Mouse (Mus musculus) embryo, embryonic 11 days (tissue): ENCODE results near the gene Fgfr2.

Experiments used
- DNase-seq: peaks from one replicate; pipeline ENCODE4 v3.0.0-alpha.2; 2015

The Fgfr2 gene

DNA sequence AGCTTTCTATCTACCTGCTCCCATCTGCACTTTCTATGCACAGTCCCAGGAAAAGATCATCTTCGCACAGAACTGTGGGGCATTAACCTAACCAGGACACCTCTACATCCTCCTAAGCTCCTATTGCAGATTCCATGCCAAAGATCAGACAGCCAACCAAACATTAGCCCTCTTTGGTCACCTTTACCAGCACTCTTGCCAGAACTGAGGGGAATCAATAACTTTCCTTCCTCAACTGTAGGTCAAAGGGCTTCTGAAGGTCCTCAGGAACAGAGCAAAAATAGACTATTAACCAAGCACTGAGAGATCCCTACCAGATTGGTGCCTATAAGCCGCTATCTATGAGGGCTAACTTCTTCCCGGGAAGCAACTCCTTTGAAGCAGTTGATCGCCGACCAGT, 2911.7 kb downstream of the Fgfr2 start:
- DNase-seq, result no peak

DNA sequence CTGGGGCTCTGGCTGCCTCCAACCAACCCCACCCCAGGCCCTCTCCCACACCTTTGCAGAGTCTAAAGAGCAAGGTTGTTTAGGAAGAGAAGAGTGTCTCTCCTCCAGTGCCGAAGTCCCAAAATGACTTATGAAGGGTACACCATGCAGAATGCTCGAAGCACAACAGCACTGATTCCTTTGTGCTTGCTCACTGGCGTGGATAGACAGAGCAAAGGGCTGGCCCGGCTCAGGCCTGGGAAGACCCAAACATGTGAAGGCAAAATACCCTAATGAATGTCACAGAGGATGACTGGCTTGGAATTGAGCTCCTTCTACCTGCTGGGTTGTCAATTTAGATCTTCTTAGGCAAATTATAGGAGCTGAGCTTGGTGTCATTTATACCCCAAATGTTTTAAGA, 2914.5 kb downstream of the Fgfr2 start:
- DNase-seq, result no peak

DNA sequence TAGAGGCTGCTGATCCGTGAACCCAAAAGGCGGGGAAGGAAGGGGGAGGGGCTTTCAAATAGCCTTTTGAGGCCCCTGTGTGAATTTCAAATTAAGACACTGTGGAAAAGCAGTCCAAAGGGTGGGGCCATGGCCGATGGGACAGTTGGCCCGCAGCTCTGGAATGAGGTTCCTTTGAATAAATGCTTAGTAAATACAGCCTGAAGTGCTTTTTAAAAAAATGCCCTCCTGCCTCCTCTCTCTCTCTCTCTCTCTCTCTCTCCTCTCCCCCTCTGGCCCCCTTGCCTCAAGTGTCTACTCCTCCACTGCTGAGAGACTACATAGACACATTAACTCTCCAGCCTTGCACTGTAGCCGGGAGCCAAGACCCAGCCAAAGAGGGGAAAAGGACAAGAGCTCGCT, 2917.0 kb downstream of the Fgfr2 start:
- DNase-seq, result peak; percentile 54

DNA sequence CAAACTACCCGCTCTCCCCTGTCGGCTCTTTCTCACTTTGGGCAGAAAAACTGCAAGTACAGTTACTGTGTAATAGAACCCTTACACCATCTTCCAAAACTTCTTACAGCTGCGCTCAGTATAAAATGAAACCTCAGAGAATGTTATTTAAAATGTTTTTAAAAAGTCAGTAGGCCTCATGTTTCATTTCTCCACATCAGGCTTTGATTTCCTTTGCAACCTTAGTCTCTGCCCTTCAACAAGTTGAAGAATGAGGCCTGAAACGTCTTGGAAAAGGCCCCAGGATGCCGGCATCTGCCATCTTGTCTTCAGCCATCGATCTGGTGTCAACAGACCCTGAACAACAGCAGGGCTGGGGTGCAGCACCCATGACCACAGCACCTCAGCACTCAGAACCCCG, 2918.0 kb downstream of the Fgfr2 start:
- no peak for DNase-seq

DNA sequence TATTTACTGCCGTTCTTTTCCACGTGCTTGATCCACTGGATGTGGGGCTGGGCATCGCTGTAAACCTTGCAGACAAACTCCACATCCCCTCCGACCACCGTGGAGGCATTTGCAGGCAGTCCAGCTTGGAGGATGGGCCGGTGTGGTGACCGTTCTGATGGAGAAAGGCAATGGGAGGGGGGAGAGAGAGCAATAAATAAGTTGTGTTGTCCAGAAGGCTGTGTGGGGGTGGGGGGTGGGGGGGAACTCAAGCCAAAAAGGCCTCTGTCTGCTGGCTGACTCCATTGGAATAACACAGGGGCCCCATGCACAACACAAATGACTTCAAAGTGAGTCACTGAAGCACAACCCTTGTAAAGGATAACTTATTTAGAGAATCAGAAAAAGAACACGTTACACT, 2922.1 kb downstream of the Fgfr2 start:
- no peak for DNase-seq

DNA sequence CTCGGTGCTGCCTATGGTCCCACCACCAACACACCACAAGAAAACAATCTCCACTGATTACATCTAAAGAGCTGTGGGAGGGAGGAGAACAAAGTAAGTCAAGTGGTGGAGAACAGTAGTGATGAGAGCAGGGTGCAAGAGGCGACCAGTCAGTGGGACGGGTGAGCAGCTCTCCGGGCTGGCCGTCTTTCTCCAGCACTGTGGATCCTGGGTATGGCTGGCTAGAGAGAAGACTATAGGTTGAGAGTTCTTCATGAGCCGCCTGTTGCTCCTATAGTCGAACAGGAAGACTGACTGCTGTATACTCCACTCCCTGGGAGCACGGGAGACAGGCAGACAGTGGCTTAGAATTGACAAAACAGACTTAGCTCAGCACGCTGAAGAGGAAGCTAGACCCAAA, 2923.2 kb downstream of the Fgfr2 start:
- no peak for DNase-seq

DNA sequence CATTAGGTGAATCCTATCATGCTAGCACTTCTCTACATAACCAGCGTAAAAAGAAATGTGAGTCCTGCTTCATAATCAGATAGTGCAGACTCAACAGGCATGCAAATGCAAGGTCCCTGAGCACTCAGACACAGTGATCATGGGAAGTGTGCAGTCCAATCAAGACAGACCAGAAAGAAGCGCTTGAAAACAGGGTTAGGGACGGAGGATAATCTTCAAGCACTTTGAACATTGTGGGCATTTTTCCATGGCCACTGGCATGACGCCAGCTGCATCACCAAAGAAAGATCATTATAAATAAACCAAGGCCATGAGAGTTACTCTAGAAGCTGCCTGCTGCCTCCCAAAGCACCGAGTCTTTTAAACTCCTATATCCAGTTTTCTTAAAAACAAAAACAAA, 2923.8 kb downstream of the Fgfr2 start:
- DNase-seq, result no peak

DNA sequence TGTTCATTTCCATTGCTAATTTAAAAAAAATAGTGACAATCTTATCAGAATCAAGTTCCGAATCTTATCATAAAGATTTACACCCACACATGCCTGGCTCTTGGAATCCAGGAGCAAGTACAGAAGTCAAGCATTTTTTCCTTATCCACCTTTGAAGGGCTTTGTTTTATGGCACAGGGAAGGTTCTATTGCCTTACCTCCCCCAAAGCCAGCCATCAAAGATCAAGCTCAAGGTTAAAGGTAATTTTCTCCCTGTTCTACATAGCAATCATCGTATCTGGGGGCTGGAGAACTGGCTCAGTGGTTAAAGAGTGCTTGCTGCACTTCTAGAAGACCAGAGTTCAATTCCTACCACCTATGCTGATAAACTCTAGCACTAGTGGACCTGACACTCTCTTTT, 2928.1 kb downstream of the Fgfr2 start:
- DNase-seq, result no peak

DNA sequence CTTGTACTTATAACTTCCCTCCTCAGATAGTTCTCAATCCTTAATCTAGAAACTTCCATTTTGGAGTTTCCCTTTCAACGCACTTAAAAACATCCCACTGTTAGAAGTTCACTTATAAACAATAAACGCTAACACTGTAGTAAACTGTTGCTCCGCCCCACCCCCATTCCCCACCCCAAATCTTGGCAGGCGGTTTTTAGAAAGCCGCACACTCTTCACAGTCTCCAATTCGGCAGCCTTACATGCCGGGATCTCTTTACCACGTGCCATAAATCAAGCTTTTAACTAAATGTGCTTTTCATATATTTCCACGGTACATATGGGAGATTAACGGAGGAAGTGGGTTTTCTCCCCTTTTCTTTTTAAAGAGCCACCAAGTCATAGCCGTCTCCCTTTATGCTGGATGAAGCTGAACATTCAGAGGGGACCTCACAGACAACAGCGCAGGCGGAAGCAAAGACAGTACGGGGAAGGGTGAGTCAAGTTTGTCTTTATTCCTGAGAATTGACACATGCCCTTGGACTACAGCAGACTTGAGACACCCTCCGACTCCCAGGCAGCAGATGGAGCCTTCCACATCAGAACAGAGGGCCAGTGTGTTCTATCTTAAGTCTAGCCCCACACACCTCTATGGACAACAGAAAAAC, 2932.7 kb downstream of the Fgfr2 start:
- DNase-seq, result no peak

DNA sequence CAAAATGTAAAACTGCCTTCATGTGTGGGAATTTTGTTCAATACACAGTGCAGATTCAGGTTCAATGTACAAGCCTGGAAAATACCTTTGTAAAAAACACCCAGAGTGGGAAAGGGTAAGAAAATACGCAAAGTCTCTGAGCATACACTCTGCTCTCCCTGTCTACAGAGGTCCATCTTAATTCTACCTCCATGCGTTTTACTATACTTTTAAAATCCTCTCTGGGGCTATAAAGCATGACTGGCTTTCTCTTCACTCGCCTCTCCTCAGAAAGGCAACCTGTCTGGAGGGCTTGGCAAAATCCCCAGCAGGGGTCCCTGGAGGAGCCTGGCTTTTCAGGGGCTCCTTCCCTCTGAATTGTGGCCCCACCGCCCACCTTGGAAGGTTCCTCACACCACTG, 2933.2 kb downstream of the Fgfr2 start:
- no peak for DNase-seq

DNA sequence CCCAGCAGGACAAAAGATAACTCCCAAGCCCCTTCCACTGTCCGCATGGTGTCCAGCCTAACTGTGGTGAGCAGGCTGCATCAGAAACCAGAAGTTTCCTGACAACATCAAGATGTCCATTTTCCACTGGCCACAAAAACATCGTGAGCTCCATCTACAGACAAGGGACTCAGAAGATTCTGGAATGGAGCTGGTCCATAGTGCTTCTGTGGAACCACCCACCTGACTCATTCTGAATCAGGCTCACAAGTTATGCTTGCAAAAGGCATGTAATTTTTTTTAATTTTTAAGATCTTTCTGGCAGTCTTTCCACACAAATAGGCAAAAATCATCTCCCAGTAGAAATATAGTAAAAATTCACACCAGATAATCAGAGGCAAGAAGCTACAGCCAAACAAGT, 2935.0 kb downstream of the Fgfr2 start:
- DNase-seq, result no peak

DNA sequence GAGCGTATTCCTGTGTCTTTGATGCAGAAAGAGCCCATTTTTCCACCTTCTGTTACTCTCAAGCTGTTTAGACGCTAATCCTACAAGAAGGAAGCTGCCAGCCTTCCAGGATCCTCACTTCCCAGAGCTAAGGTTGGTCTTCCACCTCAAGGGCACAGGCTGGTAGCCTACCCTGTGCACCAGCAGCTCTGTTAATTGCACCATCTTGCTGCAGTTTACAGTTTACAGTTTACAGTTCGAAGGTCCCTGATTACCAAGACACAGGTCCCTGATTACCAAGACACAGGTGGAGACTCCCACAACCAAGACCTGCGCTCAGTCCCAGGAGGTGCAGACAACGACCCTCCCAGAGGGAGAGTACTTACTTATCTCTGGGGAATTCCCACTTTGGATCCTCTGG, 2938.3 kb downstream of the Fgfr2 start:
- no peak for DNase-seq

DNA sequence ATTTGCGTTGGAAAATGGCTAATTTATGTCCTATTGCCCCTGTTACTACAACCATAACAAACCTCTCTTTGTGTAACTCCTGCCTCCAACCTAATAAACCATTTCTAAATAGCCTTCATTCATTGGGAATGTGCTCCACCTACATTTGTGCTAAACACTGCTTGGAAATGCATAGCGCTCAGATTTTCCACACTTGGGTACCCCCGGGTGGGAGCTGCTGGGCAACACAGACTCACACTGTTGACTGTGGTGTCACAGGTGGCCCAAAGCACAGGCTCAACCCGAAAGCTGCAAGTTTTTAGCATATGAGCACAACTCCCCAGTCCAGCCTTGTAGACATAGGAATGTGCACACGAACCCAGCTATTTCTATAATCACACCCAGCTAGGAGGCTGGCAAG, 2939.2 kb downstream of the Fgfr2 start:
- no peak for DNase-seq

DNA sequence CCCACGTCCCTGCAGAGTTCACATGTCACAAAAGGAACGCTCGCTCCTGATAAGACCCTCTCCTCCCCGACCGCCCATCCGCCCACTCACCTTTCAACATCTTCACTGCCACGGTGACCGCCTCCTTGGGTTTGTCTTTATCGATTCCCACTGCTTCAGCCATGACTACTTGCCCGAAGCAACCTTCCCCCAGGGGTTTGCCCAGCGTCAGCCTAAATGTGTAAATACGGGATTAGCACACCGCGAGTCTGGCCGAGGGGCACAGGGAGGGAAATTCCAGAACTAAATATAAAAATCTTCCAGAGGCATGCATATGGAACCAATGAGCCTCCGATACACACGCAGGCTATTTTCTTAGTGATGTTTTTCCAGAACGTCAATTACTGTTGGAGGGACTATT, 2940.6 kb downstream of the Fgfr2 start:
- DNase-seq, result peak; percentile 73

DNA sequence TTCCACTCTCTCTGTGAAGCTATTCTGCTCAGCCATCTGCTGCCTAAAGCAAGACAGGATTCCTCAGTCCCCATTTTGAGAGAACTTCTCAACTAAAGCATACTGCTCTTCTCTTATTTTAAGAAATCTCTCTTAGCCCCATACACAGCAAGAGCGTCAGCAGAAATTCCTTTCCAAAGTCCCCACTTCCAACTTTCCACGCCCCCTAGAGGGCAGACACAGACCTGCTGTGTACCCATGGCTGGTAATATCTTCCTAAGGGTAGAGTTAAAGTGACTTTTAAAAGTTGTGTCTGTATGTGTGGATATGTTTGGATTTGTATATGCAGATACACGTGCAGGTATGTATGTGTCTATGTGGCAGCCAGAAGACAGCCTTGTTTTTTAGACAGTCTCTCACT, 2944.2 kb downstream of the Fgfr2 start:
- DNase-seq, result peak; percentile 52

DNA sequence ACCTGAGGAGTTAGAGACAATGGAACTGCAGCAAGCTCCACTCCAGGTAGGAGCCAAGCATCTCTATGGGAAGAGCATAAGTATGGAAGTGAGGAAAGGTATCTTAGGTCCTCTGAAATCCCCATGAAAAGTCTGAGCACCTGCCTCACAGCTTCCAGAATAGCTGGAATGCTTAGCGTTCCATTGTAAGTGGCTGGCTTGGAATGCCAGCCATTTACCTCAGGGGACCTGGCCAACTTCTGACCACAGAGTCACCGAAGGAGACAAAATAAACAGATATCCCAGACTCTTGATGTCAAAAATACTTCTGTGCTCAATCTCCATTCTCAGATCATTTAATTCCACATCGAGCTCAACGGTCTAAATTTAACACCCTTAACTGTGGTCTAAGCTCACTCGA, 2946.1 kb downstream of the Fgfr2 start:
- DNase-seq, result no peak

DNA sequence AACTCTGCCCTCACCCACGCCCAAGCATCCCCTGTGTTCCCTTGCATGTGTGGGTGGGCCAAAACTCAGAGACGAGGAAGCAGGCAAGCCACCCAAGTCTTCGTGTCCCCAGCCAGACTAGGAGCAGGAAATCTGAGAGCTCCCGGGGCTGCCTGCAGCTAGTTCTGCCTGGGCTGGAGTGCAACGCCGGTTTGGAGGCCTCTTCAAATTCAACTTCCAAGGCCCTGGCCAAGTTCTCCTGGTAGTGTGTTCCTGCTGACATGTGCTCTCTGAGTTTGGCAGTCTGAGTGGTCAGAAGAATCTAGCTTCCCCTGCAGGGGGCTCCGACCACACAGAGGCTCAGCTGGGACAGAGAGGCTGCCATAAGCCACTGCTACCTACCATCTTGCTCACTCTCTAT, 2948.6 kb downstream of the Fgfr2 start:
- DNase-seq, result no peak

DNA sequence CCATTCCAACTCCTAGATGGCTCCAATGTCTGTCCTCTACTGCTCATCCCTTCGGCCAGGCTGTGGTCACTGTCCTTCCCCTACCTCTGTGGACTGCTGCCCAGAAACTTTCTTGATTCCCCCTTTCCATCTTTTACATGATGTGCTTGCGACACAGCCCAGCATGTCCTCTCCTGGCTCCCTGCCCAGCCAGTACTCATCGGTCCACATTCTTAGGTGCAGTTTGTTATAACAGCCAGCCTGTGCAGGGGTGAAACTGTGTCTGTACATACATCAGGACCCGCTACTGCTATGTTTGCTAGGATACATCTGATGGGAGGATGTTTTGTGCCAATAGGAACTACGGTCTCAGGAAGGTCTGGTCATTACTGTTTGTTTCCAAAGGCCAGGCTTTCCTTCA, 2949.2 kb downstream of the Fgfr2 start:
- DNase-seq, result no peak

DNA sequence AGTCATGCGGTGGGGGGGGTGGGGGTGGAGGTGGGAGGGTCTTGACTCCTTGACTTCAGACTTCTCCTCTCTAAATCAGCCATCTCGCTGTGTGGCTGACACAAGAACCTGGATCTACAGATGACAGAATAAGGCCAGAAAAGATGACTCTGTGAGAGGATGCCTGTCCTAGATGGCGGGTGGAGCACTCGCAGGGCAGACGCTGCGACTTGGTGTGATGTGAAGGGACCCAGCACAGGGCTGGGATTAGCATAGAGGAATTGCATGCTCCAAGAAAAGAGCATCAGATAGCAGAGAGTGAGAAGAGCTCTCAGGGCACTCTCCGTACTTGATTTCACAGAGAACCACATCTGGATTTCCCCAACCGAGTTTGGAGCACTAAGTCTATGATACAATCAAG, 2953.0 kb downstream of the Fgfr2 start:
- DNase-seq, result no peak

DNA sequence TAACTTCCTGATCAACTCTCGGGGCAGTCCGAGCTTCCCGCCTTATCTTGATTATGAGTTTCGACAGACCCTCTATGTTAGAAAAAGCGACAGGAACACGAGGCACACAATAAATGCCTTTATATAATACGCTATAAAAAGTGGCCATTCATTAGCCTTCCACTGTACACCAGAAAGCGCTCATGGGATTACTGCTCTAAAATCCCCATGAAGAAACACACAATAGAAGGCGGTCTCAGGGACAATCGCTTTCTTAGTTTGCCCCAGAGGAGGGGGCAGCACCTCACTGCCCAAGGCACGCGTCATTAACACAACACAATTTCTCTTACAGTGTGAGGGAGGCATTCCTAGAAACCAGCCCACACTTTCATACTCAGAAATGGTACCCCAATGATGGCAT, 2954.9 kb downstream of the Fgfr2 start:
- DNase-seq, result no peak

DNA sequence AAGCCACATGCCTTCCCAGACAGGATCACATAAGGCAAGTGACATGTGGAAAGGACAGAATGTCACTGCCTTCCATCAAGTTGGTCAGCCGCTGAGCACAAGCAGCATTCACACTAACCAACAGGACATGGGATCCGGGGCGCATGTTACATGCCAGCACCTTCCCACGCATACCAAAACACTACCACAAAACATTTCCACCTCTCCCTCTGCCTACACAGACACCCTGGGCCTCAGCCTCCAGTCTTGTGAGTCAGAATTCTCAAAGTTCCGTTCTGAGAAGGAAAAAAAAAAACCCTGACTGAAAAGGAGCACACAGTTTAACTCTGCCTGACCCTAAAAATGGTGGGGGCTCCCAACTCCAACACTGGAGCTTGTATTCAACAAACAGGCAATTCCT, 2955.9 kb downstream of the Fgfr2 start:
- no peak for DNase-seq

DNA sequence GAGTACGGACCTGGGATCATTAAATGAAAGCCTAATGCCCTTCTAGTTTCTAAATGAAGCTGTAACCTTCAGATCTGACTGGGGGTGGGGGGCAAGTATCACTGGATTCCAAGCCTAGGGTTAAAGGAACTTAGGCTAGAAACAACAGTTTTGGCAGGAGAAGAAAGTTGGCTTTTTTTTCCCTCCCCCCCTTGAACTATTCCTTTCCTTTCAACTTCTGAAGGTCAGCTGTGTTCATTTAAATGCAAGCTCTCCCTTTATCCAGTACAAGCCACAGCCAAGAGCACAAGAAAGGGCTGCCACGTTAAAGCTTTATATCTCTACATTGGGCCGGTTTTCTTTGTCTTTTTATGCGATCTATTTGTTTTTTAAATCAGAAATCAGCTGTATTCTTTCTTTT, 2957.0 kb downstream of the Fgfr2 start:
- DNase-seq, result no peak

DNA sequence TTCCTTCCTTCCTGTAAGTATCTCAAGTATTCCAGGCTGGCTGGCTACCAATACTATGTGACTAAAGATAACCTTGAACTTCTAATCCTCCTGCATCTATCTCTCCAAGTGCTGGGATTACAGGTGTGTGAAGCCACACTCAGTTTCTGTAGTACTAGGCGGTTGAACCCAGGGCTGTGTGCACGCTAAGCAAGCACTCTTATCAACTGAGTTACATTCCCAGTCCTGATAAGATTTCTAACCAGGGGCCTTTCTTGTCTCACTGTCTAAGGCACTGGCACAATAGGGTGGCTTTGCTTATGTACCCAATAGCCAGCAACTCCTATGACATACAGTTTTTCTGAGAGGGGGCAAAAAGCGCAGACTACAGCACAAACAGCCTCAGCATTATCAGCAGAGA, 2957.7 kb downstream of the Fgfr2 start:
- DNase-seq, result no peak

DNA sequence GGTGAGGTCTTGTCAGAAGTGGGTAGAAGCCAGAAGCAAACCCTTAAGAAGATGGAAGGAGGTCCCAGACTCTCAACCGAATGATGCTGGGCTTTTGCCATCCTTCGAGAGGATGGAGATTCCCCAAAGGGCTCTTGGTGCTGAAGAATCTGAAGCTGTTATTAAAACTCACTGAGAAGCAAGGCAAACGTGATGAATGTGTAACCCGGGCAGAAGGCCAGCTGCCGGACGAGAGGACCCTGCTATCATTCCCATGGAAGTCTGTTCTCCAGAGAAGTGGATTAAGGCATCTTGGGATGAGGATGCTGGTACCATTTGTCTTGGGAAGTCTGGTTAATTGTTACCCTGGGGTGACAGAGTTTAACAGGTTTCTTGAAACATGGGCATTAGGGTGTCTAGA, 2960.4 kb downstream of the Fgfr2 start:
- no peak for DNase-seq

DNA sequence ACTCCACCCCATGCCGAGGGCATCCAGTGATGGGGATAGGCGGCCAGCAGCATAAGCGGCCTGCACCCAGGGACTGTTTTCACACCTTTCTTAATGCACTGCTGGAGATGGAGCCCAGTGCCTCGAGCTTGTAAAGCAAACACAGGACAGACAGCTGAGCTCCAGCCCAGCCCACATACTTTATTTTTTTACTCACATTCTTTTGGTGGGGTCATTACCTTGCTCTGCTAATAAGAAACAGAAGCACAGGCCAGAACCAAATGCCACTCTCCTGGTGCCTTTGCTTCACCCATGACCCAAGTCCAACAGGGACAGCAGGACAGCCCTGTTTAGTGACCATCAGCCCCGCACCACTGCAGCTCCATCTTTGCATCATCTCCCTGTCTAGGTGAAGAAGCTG, 2961.6 kb downstream of the Fgfr2 start:
- peak; percentile 57 for DNase-seq

DNA sequence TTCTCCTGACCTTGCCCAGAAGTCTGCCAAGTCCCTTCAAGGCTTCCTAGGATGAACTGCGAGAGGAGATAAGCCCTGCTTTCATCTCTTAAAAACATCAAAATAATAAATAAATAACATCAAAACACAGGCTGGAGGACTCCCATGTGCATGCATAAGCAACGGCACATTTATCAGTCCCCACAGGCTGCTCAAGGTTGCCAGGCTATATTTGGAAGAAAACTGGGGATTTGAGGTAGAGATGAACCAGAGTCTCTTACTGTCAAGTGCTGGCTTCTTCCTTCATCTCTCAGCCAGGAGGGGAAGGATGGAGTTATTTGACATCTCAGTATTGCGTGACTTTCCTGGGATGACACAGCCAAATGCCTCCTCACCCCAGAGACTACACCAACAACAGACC, 2964.3 kb downstream of the Fgfr2 start:
- DNase-seq, result no peak
